Mouse (Mus musculus) spleen, postnatal 36 days (tissue): ENCODE measurements at regions not wholly inside any gene's neighbourhood (a gene's known extent, or its start where the extent isn't known, plus 50 kb on each side); places are given as distances from the start of the nearest gene placed in this dataset.

ENCODE experiments used
- DNase-seq, 2 experiments: peaks; one replicate each; pipeline ENCODE4 v3.0.0; 2022; ENCODE audit warnings: low spot score in 2 of 2, mixed read lengths in 1 of 2

DNA sequence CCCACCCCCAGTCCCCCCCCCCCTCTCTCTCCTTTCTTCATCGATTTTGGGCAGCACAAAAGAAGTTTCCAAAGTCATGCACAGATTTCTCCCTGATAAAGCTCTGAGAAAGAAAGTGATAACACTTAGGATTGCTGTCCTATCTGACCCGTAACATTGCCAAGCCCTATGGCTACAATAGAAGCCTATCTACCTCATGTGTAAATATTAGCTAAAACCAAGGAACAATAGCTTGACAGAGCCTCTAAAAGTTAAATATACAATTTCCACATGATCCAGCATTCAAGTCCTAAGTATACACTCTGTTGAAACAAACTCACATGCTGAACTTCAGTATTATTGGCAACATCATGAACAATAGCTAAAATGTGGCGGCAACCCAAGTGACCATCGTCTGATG lies 864.9 kb downstream of the Efnb2 start:
- DNase-seq, result no peak

DNA sequence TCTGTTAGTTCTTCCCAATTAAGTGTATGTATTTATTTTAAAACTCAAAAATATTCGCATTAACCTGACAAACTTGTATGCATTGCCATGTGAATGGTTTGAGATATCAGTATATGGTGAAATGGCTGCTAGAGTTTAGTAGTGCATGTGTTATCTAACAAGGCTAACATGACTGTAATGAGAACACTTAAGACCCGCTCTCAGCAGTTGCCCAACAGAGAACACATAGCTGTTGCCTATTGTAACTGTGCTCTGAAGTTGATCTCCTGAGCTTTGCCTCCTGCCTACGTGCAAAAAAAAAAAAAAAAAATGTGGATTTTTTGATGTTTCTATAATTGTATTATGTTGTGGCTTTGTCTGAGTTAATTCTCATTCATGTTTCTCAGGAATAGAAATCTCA lies 897.2 kb downstream of the Efnb2 start:
- no peak for DNase-seq

DNA sequence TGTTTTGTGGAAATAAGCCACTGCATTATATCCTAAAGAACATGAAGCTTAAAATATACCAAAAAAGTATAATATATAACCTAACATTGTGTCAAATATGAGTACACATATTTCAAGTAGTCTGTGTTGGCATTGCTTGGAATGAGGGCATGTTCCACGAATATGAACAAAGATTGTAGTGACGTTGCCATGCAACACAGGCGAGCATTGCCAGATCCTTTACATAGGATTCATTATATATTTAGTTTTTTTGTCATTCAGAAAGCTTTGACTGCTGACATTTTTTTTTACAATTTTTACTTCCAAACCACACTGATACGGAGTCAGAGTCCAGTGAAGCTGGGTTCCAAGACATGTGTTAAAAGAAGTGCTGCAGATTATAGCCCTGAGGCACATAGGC lies 900.1 kb downstream of the Efnb2 start:
- DNase-seq, result no peak

DNA sequence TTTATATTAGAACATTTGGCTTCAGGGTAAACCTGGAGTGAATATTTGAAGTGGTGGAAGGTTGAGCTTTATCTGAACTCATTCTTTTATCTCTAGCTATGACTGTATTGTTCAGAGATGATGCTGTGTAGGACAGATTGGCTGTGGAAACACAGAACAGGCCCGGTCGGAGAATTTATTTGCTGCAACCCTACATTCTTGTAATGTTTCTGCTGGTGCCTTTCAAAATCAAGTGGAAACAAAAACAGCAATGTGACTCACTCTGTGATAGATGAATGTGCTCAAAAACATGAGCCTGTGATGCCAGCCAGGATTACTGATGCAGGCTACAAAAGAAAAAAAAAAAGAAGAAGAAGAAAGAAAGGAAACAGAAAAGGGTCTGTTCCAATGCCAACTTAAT lies 928.3 kb downstream of the Efnb2 start:
- no peak for DNase-seq

DNA sequence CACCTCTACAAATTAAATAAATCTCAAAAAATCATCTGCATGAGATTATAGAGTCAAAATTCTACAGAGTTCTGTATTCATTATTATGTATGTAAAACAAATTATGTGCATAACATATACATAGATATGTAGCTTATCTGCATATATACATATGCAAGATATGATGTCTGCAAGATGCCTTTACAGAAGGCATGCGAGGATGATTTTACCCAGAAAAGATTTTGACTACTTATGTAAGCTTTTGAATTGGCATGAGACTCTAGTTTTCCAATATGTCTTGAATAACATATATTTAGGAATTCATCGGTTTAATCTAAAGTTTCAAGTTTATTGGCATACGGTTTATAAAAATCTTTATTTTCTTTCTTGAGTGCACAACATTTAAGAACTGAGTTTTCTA lies 939.2 kb downstream of the Efnb2 start:
- DNase-seq, result no peak

- no peak for DNase-seq
Measured at GRCm38 (mm10) chr8:7718898-7719696, 941.9 kb downstream of the Efnb2 start.

DNA sequence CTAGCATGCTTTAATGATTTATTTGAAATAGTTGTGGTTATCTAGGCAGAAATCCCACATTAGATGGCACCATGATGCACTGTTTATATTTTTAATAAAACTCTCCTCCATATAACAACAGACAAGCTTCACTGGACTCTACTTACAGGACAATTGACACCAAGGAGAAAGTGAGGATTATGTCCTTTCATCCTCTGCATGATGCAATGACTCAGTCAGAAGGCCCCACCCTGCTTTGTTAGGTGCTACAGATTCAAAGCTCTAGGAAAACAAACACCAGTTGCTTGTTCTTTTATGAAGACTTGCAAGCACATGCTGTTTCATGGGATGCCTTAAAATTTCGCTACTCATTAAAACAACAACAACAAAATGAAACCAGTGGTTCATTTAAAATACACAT lies 950.3 kb downstream of the Efnb2 start:
- DNase-seq, result no peak

GRCm38 (mm10) chr8:7709406-7709805 lies 951.6 kb downstream of the Efnb2 start:
- no peak for DNase-seq

DNA sequence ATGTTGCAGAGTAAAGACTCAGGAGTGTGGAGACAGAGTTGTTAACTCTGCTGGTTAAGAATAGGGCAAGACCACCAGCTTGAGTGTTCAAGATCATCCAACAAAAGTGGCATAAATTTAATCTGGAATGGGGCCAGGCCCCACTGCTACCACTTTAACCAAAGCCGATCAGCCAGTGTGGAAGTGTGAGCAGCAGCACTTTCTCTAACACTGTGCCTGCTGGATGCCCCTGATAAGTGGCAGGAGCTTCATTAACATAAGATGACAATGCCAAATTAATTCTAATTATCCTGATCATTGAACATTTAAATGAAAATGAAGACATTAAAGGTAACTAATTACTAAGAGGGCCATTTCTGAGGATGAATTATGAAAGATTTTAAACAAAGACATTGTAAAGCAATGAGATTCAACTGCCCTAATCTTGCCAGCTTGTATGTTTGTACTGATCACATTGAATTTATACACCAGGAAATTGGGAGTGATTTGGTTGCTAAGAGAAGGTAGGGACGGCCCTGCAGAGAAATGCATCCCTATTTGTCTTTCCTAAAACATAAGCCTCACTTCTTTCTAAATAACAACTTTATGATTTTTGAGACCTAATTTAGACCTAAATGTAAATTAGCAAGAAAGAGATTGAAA lies 969.6 kb downstream of the Efnb2 start:
- DNase-seq, result no peak

- DNase-seq, result no peak
Measured at GRCm38 (mm10) chr8:7653804-7654203, 1007.2 kb downstream of the Efnb2 start.
